Mouse (Mus musculus) megakaryocyte, embryonic 14.5 days (primary cell): ENCODE data around the gene Mrpl38.

Source experiments
- FLI1 ChIP-seq: IDR thresholded peaks from 2 replicates; pipeline ENCODE4 v1.6.1; 2012; ENCODE audit warnings: low read length, inconsistent platforms, mixed read lengths
- GATA1 ChIP-seq: IDR thresholded peaks from 3 replicates; pipeline ENCODE4 v1.6.1; 2012; ENCODE audit warnings: mixed read lengths, low read length, inconsistent platforms, borderline replicate concordance

DNA sequence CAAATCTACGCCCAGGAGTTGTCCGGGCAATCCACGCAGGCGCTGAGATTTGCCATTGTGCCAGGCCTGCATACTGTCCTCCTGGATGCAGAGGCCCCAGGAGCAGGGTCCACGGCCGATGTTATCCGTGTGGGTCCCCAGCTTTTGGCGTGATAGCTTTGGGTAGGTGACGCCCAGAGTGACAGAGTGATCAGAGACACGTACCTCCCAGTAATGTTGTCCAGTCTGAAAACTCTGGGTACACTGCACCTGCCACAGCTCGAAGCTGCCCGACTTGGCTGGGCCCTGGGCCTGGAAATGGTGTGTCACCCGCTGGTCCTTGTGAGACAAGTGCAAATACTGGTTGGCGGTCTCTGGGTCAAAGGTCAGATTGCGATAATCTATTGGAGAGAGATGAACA, 12.4 kb downstream of the Mrpl38 start:
- TF ChIP-seq GATA1 (no peak), FLI1 (no peak)
